Mouse (Mus musculus) embryonic stem cell, embryonic (primary cell): ENCODE results near the gene Jup.

Experiments
- CTCF ChIA-PET, 4 experiments: fragments of 300-600 bp in 2 of 4; fragments of 350-600 bp in 2 of 4; sonication (Branson Sonifier 250); formaldehyde crosslinking; loops; one replicate each; lab custom pipeline; 2022; ENCODE audit warnings: inconsistent platforms in 2 of 4; lab: Charles Lee
- POLR2A ChIA-PET, 4 experiments: fragments of 300-600 bp in 2 of 4; fragments of 350-600 bp in 2 of 4; sonication (Branson Sonifier 250); formaldehyde crosslinking; loops; one replicate each; lab custom pipeline; 2022; ENCODE audit warnings: antibody characterized with exemption in 4 of 4, inconsistent platforms in 1 of 4; lab: Charles Lee

Gene Jup

DNA sequence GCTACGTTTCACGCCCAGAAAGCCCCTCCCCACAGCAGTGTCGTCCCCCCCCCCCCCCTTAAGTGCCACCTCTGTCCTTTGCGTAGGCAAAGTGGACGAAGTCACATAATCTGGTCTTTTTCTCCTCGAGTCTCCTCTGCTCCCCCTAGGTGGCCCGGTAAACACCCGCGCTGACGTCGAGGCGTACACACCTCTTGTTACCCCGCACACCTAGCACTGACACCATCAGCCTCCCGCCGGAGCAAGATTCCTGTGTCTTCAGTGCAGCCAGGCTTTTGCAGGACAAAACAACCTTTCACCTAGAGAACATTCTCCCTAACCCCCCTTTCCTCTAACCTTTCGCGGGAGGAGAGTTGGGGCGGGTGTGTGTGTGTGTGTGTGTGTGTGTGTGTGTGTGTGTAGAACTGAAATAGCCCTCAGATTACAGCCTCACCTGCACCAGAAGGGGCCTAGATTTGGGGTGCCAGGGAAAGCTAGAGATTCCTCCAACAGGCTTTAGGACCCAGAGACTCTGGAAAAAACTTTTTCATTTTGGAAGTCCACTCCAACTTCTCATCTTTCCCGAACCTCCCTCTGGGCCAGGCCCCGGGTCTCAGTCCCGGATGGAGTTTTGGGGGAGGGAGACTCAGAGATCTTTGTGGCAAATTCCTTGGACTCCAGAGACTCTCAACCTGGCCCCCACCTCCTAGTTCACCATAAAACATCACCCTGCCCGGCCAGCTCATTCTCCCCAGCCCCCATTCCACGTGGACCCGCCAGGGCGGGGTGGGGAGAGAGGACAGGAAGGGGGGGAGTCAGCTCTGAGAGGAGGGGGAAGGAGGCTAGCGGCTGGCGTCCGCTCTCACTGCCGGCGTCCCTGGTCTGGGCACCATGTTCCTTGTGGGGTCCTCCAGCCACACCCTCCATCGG, 17.6 kb upstream of the Jup start, which contains the start of gene Fkbp10:
Gene Fkbp10 (plus strand): TSS at position 784 of the 909 bp plus-strand sequence.
- ChIA-PET POLR2A (interaction anchor here (0.6 to 6.7 kb wide), 39 partner anchors 12 to 681 kb away, joined by 3 to 81 read pairs (median 4); partner anchors contain the start of genes Eif1 (in 3 of the 4), Jup (in 3 of the 4), Klhl11 (in 2 of the 4) and Acly (in 1 of the 4)), CTCF (interaction anchor here (0.6 to 2.1 kb wide), 25 partner anchors 9 to 1027 kb away, joined by 3 to 12 read pairs (median 4); partner anchors contain the start of genes Jup (in 3 of the 4), Dnajc7 (in 1 of the 4), Klhl11 (in 1 of the 4) and Rpl27 (in 1 of the 4))

- ChIA-PET CTCF (interaction anchor here (0.7 to 2.1 kb wide), 26 partner anchors 8 to 820 kb away, joined by 3 to 10 read pairs (median 4); partner anchors contain the start of gene Jup (in 3 of the 4)), POLR2A (interaction anchor here (0.5 to 6.7 kb wide), 53 partner anchors 9 to 1682 kb away, joined by 3 to 81 read pairs (median 4); partner anchors contain the start of genes Eif1 (in 3 of the 4), Jup (in 3 of the 4), Acly (in 2 of the 4) and Klhl11 (in 2 of the 4))
Measured at GRCm38 (mm10) chr11:100414021-100414913, 16.7 kb upstream of the Jup start, which contains the start of gene P3h4. P3h4 (minus strand) TSS chr11:100414836.

- POLR2A ChIA-PET, result interaction anchor here (0.6 to 6.7 kb wide), 32 partner anchors 10 to 1683 kb away, joined by 3 to 81 read pairs (median 6); partner anchors contain the start of genes Jup (in 3 of the 4), Acly (in 2 of the 4), Eif1 (in 2 of the 4) and Klhl11 (in 2 of the 4)
- CTCF ChIA-PET, result interaction anchor here in 2 of 4 experiments (0.7 to 2.1 kb wide), 13 partner anchors 12 to 175 kb away, joined by 3 to 10 read pairs (median 4); partner anchors contain the start of gene Jup (in 2 of the 2)
Measured at GRCm38 (mm10) chr11:100413541-100413940, 16.0 kb upstream of the Jup start.

GRCm38 (mm10) chr11:100411736-100412135, 14.2 kb upstream of the Jup start:
- POLR2A ChIA-PET, result interaction anchor here (0.7 to 6.7 kb wide), 8 partner anchors 14 to 91 kb away, joined by 3 to 81 read pairs (median 5); partner anchors contain the start of genes Eif1 (in 1 of the 4) and Jup (in 1 of the 4)
- CTCF ChIA-PET, result interaction anchor here in 1 of 4 experiments (0.6 kb wide), 1 partner anchor 14 kb away, joined by 3 read pairs; the partner anchor contains the start of gene Jup

- POLR2A ChIA-PET, result interaction anchor here in 1 of 4 experiments (1.4 to 5.1 kb wide), 3 partner anchors 8 to 13 kb away, joined by 4 to 48 read pairs (median 4); partner anchors contain the start of gene Jup
- CTCF ChIA-PET, result interaction anchor here in 2 of 4 experiments (0.6 to 2.9 kb wide), 3 partner anchors 9 to 16 kb away, joined by 3 to 18 read pairs (median 4); partner anchors contain the start of gene Jup (in 1 of the 2)
Measured at GRCm38 (mm10) chr11:100409686-100410085, 12.1 kb upstream of the Jup start.

- POLR2A ChIA-PET, result interaction anchor here (0.9 to 5.1 kb wide), 29 partner anchors 9 to 119 kb away, joined by 3 to 48 read pairs (median 6); partner anchors contain the start of genes Jup (in 3 of the 4), Eif1 (in 2 of the 4), Acly (in 1 of the 4) and Hap1 (in 1 of the 4)
- CTCF ChIA-PET, result interaction anchor here (0.6 to 2.9 kb wide), 33 partner anchors 8 to 546 kb away, joined by 3 to 29 read pairs (median 5); partner anchors contain the start of genes Jup (in 2 of the 4) and Klhl11 (in 1 of the 4)
Measured at GRCm38 (mm10) chr11:100408835-100409462, 11.4 kb upstream of the Jup start.

GRCm38 (mm10) chr11:100408076-100408834, 10.7 kb upstream of the Jup start:
- POLR2A ChIA-PET, result interaction anchor here (0.7 to 5.1 kb wide), 46 partner anchors 8 to 119 kb away, joined by 3 to 48 read pairs (median 5); partner anchors contain the start of genes Jup (in 4 of the 4), Acly (in 2 of the 4), Eif1 (in 2 of the 4) and Hap1 (in 2 of the 4)
- CTCF ChIA-PET, result interaction anchor here (0.6 to 2.9 kb wide), 57 partner anchors 8 to 547 kb away, joined by 3 to 29 read pairs (median 4); partner anchors contain the start of genes Jup (in 2 of the 4), Acly (in 1 of the 4), Kat2a (in 1 of the 4) and Klhl10 (in 1 of the 4)

- ChIA-PET POLR2A (interaction anchor here (0.8 to 5.1 kb wide), 19 partner anchors 10 to 120 kb away, joined by 3 to 48 read pairs (median 7); partner anchors contain the start of genes Jup (in 3 of the 4), Hap1 (in 2 of the 4), Acly (in 1 of the 4) and Eif1 (in 1 of the 4)), CTCF (interaction anchor here in 3 of 4 experiments (0.8 to 2.9 kb wide), 13 partner anchors 10 to 305 kb away, joined by 3 to 29 read pairs (median 5); partner anchors contain the start of genes Jup (in 1 of the 3) and Kat2a (in 1 of the 3))
Measured at GRCm38 (mm10) chr11:100406995-100407705, 9.6 kb upstream of the Jup start.

DNA sequence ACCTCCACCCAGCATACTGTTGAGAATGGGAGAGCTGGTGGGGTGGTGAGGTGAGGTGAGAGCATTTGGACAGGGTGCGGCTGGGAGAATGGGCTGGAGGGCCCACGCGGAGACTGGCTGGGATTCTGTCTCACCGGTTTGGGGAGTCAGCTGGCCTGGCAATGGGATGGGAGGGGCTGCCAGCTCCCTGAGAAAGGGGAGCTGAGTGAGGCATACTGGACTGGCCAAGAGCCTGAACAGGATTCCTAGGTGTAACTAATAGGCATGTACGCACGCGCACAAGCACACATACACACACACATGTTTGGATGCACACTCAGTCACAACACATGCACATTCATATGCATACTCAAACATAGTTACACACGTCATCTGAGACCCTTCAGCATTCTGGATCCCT, 8.7 kb upstream of the Jup start:
- ChIA-PET POLR2A (interaction anchor here in 3 of 4 experiments (0.5 to 5.1 kb wide), 11 partner anchors 9 to 86 kb away, joined by 3 to 48 read pairs (median 4); partner anchors contain the start of gene Jup (in 3 of the 3)), CTCF (interaction anchor here in 1 of 4 experiments (0.7 to 1.5 kb wide), 2 partner anchors 8 to 11 kb away, joined by 3 read pairs; partner anchors contain the start of gene P3h4)

- CTCF ChIA-PET, result interaction anchor here in 1 of 4 experiments (1.3 kb wide), 1 partner anchor 10 kb away, joined by 3 read pairs; no protein-coding TSS in a partner anchor
Measured at GRCm38 (mm10) chr11:100404456-100405074, 7.0 kb upstream of the Jup start.

GRCm38 (mm10) chr11:100403445-100404134, 6.0 kb upstream of the Jup start:
- POLR2A ChIA-PET, result interaction anchor here in 2 of 4 experiments (0.5 to 2.5 kb wide), 5 partner anchors 12 to 102 kb away, joined by 3 to 6 read pairs (median 3); partner anchors contain the start of gene Fkbp10 (in 1 of the 2)
- CTCF ChIA-PET, result interaction anchor here in 1 of 4 experiments (1.3 kb wide), 1 partner anchor 9 kb away, joined by 3 read pairs; no protein-coding TSS in a partner anchor

More at GRCm38 (mm10) chr11:100404456-100405074, 7.0 kb upstream of the Jup start:
- POLR2A ChIA-PET, result interaction anchor here in 2 of 4 experiments (0.7 to 2.5 kb wide), 3 partner anchors 14 to 82 kb away, joined by 3 to 6 read pairs (median 4); no protein-coding TSS in a partner anchor

GRCm38 (mm10) chr11:100402682-100403081, 5.1 kb upstream of the Jup start:
- ChIA-PET POLR2A (interaction anchor here in 2 of 4 experiments (0.9 to 3.6 kb wide), 9 partner anchors 8 to 216 kb away, joined by 3 to 15 read pairs (median 4); partner anchors contain the start of genes Acly (in 1 of the 2) and Eif1 (in 1 of the 2)), CTCF (interaction anchor here in 2 of 4 experiments (1.0 to 1.1 kb wide), 2 partner anchors 9 to 11 kb away, joined by 3 read pairs; no protein-coding TSS in a partner anchor)
